Mouse (Mus musculus): Measurements from ENCODE around the gene Igdcc4. TPM values are rescaled to one million over a fixed set of nuclear protein-coding genes. Genes with fewer than 3 reads are reported as not detected.

Igdcc4 gene
- total RNA-seq, 2 experiments from 2014 or later, result 37.7 to 44.7 TPM

Other genes with a start within 250 kb of the Igdcc4 start
- gene Slc24a1, start 149.9 kb upstream of the Igdcc4 start, total RNA-seq (2021), result under 1 TPM; 0.07 to 0.25 TPM
- 10 to 100 TPM; 21.9 to 23.3 TPM for gene Ints14, start 140.6 kb upstream of the Igdcc4 start, total RNA-seq (2021)
- 100 to 1,000 TPM; 154 to 163 TPM for gene Hacd3, start 79.8 kb upstream of the Igdcc4 start, total RNA-seq (2021)
- 100 to 1,000 TPM; 134 to 140 TPM for gene Dpp8, start 69.1 kb upstream of the Igdcc4 start, total RNA-seq (2021)
- gene Igdcc3, start 39.7 kb downstream of the Igdcc4 start, total RNA-seq (2021), result 1 to 10 TPM; 5.4 to 7.1 TPM
- 1 to 10 TPM; 4.5 to 5.6 TPM for gene Parp16, start 93.9 kb downstream of the Igdcc4 start, total RNA-seq (2021)
- under 1 TPM in 1 of 2 experiments, not detected in 1; 0.18 TPM for gene Cilp, start 163.7 kb downstream of the Igdcc4 start, total RNA-seq (2021)
- 10 to 100 TPM; 27.8 to 31.6 TPM for gene Clpx, start 192.8 kb downstream of the Igdcc4 start, total RNA-seq (2021)
- gene Pdcd7, start 244.6 kb downstream of the Igdcc4 start, total RNA-seq (2021), result 10 to 100 TPM; 23.2 to 25.4 TPM